Mouse (Mus musculus) kidney, adult 8-10 months (tissue): Measurements from ENCODE around the gene Upk1b.
A peak's percentile ranks its signal among the peaks of the same experiment; 100 is the strongest.
"Not testable (repeated sequence)": the region's sequence is repeated elsewhere in the genome, so short reads cannot be mapped to it uniquely, and the experiment has no call there.

Source experiments
- DNase-seq, 2 experiments: peaks; one replicate each; pipeline ENCODE4 v3.0.0; 2022

Upk1b gene

DNA sequence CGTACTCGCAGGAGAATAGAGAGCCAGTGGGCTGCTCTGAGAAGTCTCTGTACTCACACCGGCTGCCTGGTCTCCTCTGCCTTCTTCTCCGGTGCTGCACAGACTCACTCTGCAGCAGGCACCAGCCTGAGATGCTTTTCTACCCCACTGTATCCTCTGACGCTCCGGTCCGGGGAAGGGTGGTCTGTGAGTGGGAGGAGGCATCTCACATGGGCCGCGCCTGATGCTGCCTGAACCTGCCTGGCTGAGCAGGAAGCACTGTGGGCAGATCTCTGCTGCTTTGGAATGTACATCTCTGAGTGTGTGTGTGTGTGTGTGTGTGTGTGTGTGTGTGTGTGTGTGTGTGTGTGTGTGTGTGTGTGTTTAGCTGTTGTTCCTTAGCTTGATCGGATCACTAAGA, at the start of gene Upk1b:
Upk1b (minus strand) TSS at position 238 of the 400 bp plus-strand sequence.
- DNase-seq: no peak

DNA sequence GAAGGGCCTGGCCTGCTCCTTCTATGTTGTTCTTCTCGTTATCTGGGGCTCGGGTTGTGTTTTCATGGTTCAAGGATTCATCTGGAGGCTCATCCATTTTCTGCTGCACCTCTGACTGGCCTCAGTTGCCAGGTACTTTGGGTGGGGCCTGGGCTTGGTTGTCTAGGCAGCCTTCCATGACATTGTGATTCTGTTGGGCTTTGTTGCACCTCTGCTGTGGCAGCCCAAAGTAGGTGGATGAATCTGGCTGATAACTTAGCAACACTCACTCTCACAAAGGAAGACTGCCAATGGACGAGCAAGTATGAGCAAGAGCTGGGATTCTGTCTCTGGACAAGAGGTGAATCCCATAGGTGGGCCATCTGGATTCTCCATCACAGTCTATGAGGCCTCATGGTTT, 28.5 kb upstream of the Upk1b start, which contains the start of gene 4930435E12Rik:
4930435E12Rik (minus strand) TSS at position 101 of the 400 bp plus-strand sequence.
- DNase-seq: no peak

- peak; percentile 37 to 64 for DNase-seq
These were observed 12.4 kb upstream of the Upk1b start for GRCm38 (mm10) chr16:38812521-38812920.

DNA sequence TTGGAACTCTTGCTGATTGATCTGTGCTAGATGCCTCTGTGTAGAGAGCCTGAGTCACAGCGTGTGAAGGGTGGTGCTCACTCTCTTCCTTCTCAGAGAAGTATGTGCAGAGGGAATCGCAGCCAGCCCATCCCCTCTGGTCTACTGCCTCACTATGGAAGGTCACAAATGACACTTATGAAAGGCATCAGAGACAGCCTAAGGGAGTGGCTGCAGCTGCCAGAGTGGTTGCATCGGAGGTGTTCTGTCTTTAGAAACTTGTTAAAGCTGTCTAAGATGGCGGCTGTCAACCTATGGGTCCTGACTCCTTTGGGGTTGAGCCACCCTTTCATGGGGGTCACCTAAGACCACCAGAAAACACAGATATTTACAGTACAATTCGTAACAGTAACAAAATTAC, 10.1 kb upstream of the Upk1b start:
- DNase-seq: no peak

- DNase-seq: not testable (repeated sequence)
These were observed 7.7 kb upstream of the Upk1b start for GRCm38 (mm10) chr16:38807796-38808195.

DNA sequence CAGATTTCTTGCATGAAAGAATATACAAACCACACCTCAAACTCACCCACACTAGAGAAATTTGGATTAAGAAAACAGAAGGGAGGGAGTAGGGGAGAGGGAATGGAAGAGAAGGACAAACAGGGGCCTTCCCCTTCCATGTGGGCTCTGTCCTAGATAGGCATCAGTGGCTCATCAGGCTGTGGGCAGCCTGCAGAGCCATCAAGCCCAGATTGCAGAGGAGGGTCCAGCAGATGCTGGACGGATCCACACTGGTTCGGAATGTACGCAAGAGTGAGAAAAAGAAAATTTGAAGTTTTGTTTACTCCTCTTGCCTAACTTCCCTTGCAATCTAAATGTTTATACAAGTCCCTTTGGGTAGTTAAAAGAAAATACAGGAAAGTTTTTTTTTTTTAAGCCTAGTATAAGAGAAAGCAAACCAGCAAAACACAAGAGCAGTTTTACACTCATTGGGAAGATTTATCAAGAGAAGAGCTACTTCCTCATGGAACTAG, 1.1 kb downstream of the Upk1b start:
- no peak for DNase-seq

GRCm38 (mm10) chr16:38793120-38793519, 7.0 kb downstream of the Upk1b start:
- no peak for DNase-seq

- no peak for DNase-seq
These were observed 10.2 kb downstream of the Upk1b start for GRCm38 (mm10) chr16:38789966-38790365.

- no peak for DNase-seq
These were observed 11.1 kb downstream of the Upk1b start for GRCm38 (mm10) chr16:38789016-38789415.

- DNase-seq: no peak
These were observed 14.8 kb downstream of the Upk1b start for GRCm38 (mm10) chr16:38785301-38785700.

GRCm38 (mm10) chr16:38782524-38783067, 17.5 kb downstream of the Upk1b start:
- DNase-seq: no peak

DNA sequence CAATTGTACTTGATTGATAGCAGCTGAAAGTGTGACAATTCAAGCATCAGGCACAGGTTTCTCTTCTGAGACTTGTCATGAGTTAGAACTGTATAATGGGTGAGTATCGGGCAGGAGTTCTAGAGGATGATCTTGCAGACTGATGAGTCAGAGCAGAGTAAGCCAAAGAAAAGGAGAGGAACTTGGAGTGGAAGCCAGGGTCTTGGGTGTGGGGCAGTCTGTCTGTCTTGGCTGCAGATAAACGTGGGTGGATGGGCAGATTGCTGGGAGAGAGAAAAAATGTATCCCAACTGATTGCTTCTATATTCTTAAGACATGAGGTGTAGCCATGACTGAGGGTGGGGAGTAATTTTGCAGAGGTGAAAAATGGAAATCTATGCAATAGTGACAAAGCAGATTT, 18.2 kb downstream of the Upk1b start:
- DNase-seq: no peak

DNA sequence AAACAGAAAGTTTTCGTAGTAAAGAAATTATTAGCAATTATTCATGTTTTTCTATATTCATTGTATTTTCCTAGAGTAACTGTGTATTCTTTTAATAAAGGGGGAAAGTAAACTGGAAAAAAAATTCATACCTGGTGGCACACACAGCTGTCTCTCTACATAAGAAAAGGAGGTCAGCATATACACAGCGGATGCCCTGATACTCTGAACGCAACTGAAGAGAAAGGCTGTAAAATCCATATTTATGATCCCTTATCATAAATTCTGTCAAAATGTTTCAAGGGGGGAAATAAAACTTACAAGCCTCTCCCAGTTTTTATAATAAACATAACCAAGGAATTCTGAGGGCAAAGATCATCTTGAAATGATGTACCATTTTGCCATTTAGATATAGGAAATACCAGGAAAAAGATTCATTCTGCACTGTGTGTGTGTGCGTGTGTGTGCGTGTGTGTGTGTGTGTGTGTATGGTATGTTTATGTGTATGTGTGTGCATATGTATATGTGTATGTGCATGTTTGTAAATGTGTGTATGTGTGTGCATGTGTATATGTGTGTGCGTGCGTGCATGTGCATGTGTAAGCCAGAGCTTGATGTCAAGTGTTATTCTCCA, 19.1 kb downstream of the Upk1b start:
- no peak for DNase-seq

- DNase-seq: no peak
These were observed 23.8 kb downstream of the Upk1b start for GRCm38 (mm10) chr16:38776342-38776741.

DNA sequence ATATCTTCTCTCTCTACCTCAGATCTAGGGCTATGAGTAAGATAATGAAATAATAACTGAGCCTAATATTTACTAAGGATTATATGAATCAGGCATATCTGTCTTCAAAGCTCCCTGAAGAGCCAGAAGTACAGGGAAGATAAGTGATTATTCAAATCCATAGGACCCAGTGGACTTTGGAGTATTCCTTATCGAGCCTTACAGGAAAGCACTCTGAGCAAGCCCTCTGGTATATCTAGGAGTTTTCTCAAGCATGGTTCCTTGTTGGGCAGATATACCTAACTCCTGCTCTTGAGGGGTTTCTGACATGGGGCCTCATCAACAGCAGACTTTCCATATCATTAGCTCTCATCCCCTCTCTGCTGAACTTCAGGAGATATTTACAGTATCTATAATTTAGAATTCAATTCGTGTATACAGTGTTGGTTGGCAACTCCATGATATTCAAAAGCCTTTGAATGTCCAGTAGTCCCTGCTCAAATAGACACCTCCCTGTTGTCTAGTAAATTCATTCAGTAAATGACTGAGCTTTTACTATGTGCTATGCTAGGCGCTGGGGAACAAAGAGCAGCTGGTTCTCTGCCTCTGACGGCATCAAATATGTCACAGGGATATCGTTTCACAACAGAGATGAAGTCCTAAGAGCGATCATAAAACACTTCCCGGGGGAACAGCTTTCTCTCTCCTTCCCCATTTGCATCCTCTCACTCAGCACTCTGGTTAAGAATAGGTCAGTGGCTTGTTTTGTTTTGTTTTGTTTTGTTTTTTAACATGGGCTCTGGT, 25.0 kb downstream of the Upk1b start:
- DNase-seq: no peak

DNA sequence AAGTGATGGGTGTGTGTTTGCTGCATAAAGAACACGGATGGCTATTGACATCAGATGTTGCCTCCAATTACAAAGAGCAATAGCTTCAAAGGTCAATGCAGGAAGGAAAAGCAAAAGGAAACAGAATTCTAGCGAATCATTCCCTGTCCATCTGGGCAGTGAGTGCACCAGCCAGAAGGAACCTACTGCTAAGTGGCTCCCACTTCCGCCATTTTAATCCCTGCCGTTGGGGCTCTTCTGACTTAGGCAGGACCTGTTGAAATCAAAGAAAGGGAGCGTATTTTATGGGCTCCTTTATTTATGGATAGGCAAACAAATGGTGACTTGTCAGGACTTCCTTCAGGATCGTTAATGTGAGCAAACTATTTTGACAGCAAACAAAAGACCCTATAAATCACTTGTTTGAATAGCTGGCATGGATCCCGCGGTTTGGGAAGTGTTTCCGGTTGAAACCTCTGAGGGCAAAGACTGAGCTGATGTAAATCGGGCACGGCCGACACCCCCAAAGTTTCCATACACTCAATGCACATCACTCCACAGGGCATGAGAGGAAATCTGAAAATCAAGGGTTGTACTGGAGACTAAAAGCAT, 27.1 kb downstream of the Upk1b start:
- DNase-seq: no peak

- DNase-seq: no peak
These were observed 29.0 kb downstream of the Upk1b start for GRCm38 (mm10) chr16:38771145-38771544.

GRCm38 (mm10) chr16:38769529-38769928, 30.6 kb downstream of the Upk1b start:
- no peak for DNase-seq

DNA sequence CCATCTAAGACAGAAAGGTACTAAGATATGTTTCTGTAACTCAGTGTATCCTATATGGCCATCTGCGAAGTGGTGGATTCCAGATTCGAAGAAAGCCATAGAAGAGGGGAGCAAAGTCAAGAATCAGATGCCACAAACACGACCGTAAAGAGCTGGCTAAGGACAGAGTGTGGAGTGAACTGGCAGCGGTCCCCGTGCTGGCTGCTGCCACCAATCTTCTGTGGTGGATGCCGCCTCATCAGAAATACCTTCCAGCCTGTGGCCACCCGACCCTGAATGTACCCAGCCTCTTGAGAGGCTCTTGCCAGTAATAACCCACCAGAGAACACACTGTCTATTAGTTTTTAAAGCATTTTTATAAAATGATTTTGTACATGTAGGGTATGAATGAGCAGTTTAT, 31.7 kb downstream of the Upk1b start:
- no peak for DNase-seq

DNA sequence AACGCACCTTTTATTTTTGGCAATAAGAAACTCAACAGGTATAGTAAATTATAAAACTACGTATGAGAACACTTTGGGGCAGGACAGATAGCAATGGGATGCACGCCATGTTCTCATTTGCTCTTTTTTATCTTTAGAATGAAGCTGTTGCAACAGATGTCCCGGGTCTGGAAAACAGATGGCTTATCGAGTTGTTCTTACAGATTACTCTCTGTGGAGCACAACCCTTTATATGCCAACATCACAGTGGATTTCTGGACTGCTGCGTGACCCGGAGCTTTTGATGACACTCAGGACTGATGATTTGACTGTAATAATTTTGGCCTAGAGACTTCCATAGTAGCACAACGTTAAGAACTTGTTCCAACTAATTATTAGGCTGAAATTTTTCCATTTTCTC, 32.4 kb downstream of the Upk1b start:
- DNase-seq: no peak

GRCm38 (mm10) chr16:38766671-38767070, 33.5 kb downstream of the Upk1b start:
- DNase-seq: no peak

- DNase-seq: no peak
These were observed 36.6 kb downstream of the Upk1b start for GRCm38 (mm10) chr16:38763508-38763907.

DNA sequence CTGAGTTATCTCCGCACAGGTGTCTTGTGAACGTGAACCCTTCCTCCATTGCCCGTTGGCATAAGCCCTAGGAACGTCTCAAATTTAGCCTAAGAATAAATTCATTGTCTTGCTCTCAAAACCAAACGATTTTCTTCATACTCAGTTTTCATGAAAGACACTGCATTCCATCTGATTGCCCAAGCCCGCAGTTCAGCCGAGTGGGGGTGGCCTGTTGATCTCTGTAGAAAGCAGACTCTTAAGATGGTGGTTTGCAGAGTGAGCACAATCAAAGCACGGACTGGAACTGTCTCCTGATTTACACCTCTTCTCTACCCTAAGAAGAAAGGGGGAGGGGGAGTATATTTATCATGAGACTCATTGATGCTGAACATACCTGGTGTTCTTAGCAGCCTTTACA, 37.7 kb downstream of the Upk1b start:
- DNase-seq: no peak

DNA sequence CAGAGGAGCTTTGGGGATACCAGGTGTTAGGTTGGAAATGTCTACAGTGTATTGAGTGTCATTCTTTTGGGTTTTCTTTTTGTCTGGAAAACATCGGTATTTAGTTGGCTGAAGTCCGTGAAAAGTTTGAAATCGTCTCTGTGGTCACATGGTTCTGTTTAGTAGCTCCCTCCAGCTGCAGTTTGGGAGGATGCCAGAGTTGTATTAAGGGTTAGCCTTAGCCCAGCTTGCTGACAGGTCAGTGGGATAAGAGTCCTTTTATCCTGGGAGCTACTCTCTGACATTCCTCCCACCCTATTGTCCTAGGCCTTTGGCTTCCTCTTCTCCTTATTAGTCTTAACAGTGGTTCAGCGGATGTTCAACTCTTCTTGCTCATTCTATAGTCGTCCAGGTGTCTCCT, 38.2 kb downstream of the Upk1b start:
- DNase-seq: no peak
